Mouse (Mus musculus) cerebellum, postnatal 25 days (tissue): ENCODE results near the gene Ms4a4c.
"Not testable (repeated sequence)": the region's sequence is repeated elsewhere in the genome, so short reads cannot be mapped to it uniquely, and the experiment has no call there.

Experiments
- DNase-seq, 2 experiments: peaks; one replicate each; pipeline ENCODE4 v3.0.0; 2021; ENCODE audit warnings: mixed read lengths in 2 of 2

The Ms4a4c gene

GRCm38 (mm10) chr19:11466471-11466870 is 61.9 kb downstream of the Ms4a4c start:
- no peak for DNase-seq

- not testable (repeated sequence) for DNase-seq
Measured at GRCm38 (mm10) chr19:11468361-11468760, 63.8 kb downstream of the Ms4a4c start.

DNA sequence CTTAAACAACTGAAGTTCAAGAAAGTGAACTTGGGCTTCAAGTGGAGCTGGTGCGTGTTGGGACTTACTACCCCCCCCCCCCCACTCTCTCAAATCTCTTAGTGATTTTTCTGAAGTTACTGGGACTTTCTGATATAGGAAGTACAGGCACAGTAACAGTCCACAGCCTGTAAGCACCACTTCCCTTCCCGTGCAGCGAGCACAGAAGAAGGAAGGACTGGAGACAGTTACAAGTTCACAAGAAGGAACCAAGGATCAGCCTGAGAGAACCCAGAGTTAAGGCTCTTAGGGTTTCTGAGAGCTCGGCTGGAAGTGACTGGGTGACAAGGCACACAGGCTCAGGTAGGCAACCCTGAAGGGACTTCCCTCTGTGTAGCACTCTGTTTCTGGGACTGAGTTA is 64.6 kb downstream of the Ms4a4c start, which contains the start of gene Ms4a6c:
Gene Ms4a6c (plus strand): TSS at position 152 of the 400 bp plus-strand sequence.
- not testable (repeated sequence) for DNase-seq
